Mouse (Mus musculus) stomach, embryonic 15.5 days (tissue): ENCODE measurements around the gene Shroom3. TPM values are rescaled to one million over a fixed set of nuclear protein-coding genes. Genes with fewer than 3 reads are reported as not detected.

Source experiments
- ATAC-seq: fragments of 200-750 bp; cut with Nextera tagmentation; 2 replicates; pipeline ENCODE4 v1.8.0; 2017; ENCODE audit warnings: low read depth, moderate number of reproducible peaks, moderate TSS enrichment; ENCODE audit not compliant: insufficient read depth, low FRiP score
- H3K27ac ChIP-seq: fragments of 300-500 bp; sonication (generic); 2 replicates; pipeline ENCODE4 v1.5.1; 2015; ENCODE audit warnings: mild to moderate bottlenecking, inconsistent platforms
- H3K27me3 ChIP-seq: fragments of 300-500 bp; sonication (generic); replicated peaks from 2 replicates; pipeline ENCODE4 v1.6.1; 2015; ENCODE audit warnings: inconsistent platforms
- H3K36me3 ChIP-seq: fragments of 300-500 bp; sonication (generic); 2 replicates; pipeline ENCODE4 v1.6.1; 2015; ENCODE audit warnings: inconsistent platforms
- H3K4me1 ChIP-seq: fragments of 300-500 bp; sonication (generic); 2 replicates; pipeline ENCODE4 v1.6.1; 2015; ENCODE audit warnings: inconsistent platforms
- H3K4me2 ChIP-seq: fragments of 300-500 bp; sonication (generic); 2 replicates; pipeline ENCODE4 v1.6.1; 2015; ENCODE audit warnings: mild to moderate bottlenecking, inconsistent platforms
- H3K4me3 ChIP-seq: fragments of 300-500 bp; sonication (generic); replicated peaks from 2 replicates; pipeline ENCODE4 v1.5.1; 2015; ENCODE audit warnings: inconsistent platforms
- H3K9ac ChIP-seq: fragments of 300-500 bp; sonication (generic); 2 replicates; pipeline ENCODE4 v1.6.1; 2015; ENCODE audit warnings: inconsistent platforms
- H3K9me3 ChIP-seq: fragments of 300-500 bp; sonication (generic); 2 replicates; pipeline ENCODE4 v1.6.1; 2016; ENCODE audit warnings: inconsistent platforms
- WGBS: fragments of 180-500 bp; shearing (Covaris S2); methylation state at CpG from one replicate; pipeline ENCODE4 v1.1.7; 2015; 5-methylcytosine and 5-hydroxymethylcytosine counted together
- polyA plus RNA-seq: library from polyadenylated mRNA; unstranded; fragments of >200 nt; fragmentation: Nextera tagmentation; extraction: Ambion mirVana; gene quantifications from 2 replicates; pipeline ENCODE4 v1.2.1, GENCODE M21; 2015

Gene Shroom3
- polyA plus RNA-seq, 1 experiment from 2014 or later = 12.3 TPM

DNA sequence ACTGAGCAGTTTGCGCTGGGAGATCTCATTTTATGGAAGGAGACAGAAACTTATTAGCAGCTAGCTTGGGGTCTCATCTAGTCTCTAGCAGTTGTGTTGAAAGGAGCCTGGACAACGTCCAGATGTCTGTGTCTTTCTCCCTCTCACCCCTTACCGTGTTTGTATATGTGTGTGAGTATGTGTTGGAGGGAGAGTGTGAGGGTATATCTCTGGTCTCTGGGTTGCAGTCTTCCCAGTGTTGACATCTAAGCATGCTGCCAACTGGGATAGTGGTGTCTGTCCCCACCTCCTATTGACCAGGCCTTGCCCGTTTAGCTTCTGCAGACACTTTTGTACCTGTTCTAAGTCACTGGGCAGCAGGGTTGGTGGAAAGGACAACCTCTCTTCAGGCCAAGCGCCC is 207.7 kb downstream of the Shroom3 start:
- Histone ChIP-seq H3K9me3 (no peaks in the 10 kb centered on the region), H3K4me2 (no peak overlapping the region), H3K9ac (no peak overlapping the region), H3K4me3 (no peak overlapping the region), H3K4me1 (peaks cover 17% of the 10 kb centered on the region), H3K27ac (no peak overlapping the region), H3K27me3 (no peaks in the 10 kb centered on the region), H3K36me3 (no peaks in the 10 kb centered on the region)
- WGBS = 68% methylated on average over 5 of the region's 5 CpGs
- ATAC-seq = no peak

DNA sequence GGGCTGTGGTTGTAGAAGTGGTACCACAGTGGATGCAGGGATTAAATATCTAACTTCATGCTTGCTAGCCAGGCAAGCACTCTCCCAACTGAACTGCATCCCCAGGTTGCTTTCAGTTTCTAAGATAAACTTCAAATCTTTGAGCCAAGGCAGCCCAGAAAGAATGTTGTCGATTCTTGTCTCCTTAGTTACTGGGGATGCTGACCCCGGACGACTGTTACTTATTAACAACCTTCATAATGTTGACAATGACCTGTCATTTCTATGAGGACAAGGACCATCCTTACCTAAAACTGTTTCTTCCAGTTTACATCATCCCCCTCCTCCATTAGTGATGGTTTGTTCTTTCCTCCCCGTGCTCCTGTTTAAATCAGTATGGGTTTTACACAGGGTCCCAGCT is 210.0 kb downstream of the Shroom3 start:
- no peak overlapping the region for H3K27ac ChIP-seq
- no peak overlapping the region for H3K4me2 ChIP-seq
- H3K4me1 ChIP-seq = peaks cover 12% of the 10 kb centered on the region; the same call in 1 of the 2 replicates
- no peaks in the 10 kb centered on the region for H3K9me3 ChIP-seq
- H3K36me3 ChIP-seq = no peaks in the 10 kb centered on the region
- no peak overlapping the region for H3K4me3 ChIP-seq
- no peaks in the 10 kb centered on the region for H3K27me3 ChIP-seq
- no peak overlapping the region for H3K9ac ChIP-seq
- ATAC-seq = no peak
- WGBS = 19% methylated on average over 4 of the region's 4 CpGs

DNA sequence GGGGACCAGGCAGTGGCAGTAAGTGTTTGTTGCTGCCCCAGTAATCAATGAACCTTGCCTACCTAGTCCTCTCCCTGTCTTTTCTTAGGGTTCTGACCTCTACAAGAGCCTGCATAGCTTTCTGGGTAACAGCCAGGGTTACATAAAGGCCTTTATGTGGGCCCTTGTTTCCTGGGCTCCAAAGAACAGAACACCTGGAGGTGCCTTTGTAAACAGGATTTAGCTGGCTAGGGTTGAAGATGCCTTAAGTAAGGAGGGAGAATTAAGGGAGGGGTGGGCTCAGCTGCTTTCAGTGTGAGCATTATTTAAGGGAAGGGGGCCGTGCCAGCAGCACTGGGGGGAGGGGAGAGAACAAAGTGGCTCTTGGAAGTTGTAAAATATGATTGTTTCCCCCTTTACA is 210.5 kb downstream of the Shroom3 start:
- Histone ChIP-seq H3K4me2 (no peak overlapping the region), H3K27me3 (no peaks in the 10 kb centered on the region), H3K4me1 (peaks cover 8% of the 10 kb centered on the region; the same call in 1 of the 2 replicates), H3K27ac (no peak overlapping the region), H3K9me3 (no peaks in the 10 kb centered on the region), H3K4me3 (no peak overlapping the region), H3K36me3 (no peaks in the 10 kb centered on the region), H3K9ac (no peak overlapping the region)
- 26% methylated on average over 1 of the region's 1 CpGs for WGBS
- no peak for ATAC-seq

DNA sequence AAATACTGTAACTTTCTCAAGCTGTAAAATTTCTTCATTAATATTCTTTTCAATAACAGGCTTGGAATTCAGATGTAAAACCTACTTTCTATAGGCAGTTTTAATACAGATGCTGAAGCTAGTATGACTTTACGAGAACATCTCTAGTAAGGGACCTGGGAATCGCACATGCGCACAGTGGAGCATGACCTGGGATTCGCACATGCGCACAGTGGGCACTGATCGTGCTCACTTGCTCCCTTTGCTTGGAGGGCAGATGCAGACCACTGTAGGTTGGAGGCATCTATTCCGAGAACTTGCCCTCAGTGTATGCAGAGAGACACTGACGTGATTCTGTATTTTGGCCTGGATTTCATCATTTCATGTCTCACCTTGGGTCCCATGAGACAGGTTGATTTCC is 212.6 kb downstream of the Shroom3 start:
- 93% methylated on average over 8 of the region's 8 CpGs for WGBS
- H3K4me3 ChIP-seq = no peak overlapping the region

GRCm38 (mm10) chr5:92896725-92897280 is 213.6 kb downstream of the Shroom3 start:
- Histone ChIP-seq H3K4me1 (peaks cover 8% of the 10 kb centered on the region; the same call in 1 of the 2 replicates), H3K27me3 (no peaks in the 10 kb centered on the region), H3K9ac (no peak overlapping the region), H3K4me3 (peak overlapping the region; percentile 65; the same call in 1 of the 2 replicates), H3K36me3 (no peaks in the 10 kb centered on the region), H3K4me2 (peak overlapping the region; percentile 71; the same call in 1 of the 2 replicates), H3K9me3 (no peaks in the 10 kb centered on the region), H3K27ac (no peak overlapping the region)
- ATAC-seq = no peak
- WGBS = 76% methylated on average over 1 of the region's 1 CpGs

More for the DNA sequence above, 212.6 kb downstream of the Shroom3 start:
- Histone ChIP-seq H3K4me1 (peaks cover 8% of the 10 kb centered on the region; the same call in 1 of the 2 replicates), H3K9ac (no peak overlapping the region), H3K27ac (no peak overlapping the region), H3K9me3 (no peaks in the 10 kb centered on the region), H3K4me2 (no peak overlapping the region), H3K36me3 (no peaks in the 10 kb centered on the region), H3K27me3 (no peaks in the 10 kb centered on the region)
- ATAC-seq = no peak

DNA sequence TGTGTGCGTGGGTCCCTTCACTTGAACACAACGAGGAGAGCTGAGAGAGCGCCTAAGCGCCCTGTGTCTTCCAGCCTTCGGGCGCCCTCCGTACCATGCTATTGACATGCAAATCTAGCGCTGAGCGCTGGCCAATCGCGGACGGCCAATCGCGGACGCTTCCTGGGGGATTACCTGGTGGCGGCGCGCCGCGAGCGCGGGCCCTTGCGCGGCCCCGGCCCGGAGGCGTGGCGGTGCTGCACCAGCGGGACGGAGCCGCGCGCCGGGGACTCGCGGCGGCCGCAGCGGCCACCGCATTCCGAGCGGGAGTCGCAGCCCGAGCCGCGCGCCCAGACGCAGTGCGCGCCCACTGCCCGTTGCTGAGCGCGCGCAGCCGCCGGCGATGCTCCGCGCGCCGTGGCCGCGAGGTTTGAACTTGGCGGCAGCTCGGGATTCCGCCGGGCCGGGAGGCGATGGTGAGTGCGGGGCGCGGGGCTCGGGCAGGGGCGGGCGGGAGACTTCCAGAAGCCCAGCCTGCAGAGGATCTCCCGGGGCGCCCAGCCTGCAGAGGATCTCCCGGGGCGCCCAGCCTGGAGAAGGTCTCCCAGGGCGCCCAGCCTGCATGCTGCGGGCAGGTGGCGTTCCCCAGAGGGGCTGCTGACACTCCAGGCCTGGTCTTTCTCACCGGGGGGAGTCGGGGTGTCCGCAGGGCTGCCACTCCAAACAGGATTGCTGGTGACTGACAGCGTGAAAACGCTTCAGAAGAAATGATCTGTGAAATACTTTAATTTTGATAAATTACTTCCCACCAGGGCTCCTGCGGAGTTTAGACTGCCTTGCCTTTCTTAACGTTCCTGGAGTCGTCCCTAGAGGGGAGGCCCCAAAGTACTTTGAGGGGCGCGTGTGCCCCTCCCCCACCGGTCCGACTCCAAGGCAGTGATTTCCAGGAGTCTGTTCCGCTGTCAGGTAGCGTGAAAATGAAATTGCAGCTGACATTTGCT is 214.8 kb downstream of the Shroom3 start:
- no peaks in the 10 kb centered on the region for H3K36me3 ChIP-seq
- peak overlapping the region; percentile 65 for H3K4me3 ChIP-seq
- peak overlapping the region; percentile 71 for H3K4me2 ChIP-seq
- no peaks in the 10 kb centered on the region for H3K9me3 ChIP-seq
- H3K9ac ChIP-seq = peak overlapping the region; percentile 70
- H3K4me1 ChIP-seq = peaks cover 8% of the 10 kb centered on the region; the same call in 1 of the 2 replicates
- H3K27ac ChIP-seq = peak overlapping the region; percentile 89
- no peaks in the 10 kb centered on the region for H3K27me3 ChIP-seq
- peak; percentile 96 for ATAC-seq
- WGBS = under 1% methylated on average over 96 of the region's 96 CpGs

GRCm38 (mm10) chr5:92900470-92900869 is 217.2 kb downstream of the Shroom3 start:
- Histone ChIP-seq H3K4me1 (peaks cover 8% of the 10 kb centered on the region), H3K9ac (no peak overlapping the region), H3K27ac (peak overlapping the region; percentile 37; the same call in 1 of the 2 replicates), H3K9me3 (no peaks in the 10 kb centered on the region), H3K27me3 (no peaks in the 10 kb centered on the region), H3K4me3 (no peak overlapping the region), H3K36me3 (no peaks in the 10 kb centered on the region), H3K4me2 (peak overlapping the region; percentile 13; the same call in 1 of the 2 replicates)
- no peak for ATAC-seq
- WGBS = 55% methylated on average over 5 of the region's 5 CpGs

DNA sequence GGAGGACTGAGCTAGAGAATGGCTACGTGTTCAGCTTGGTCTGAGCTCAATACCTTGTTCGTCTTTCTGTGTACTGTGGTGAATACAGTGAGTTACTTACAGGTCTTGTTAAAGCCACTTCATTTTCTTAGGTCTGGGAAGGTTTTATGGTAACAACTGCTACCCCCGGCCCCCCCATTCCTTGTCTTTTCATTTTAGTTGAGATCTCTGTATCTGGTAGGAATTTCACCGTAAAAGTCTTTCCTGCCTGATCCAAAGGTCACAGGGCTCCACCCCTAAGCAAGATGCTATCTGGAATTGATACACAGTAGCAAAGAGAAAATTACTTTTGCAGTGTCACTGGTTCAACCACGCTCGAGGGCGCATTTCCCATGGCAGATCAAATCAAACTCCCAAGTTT is 218.6 kb downstream of the Shroom3 start:
- no peaks in the 10 kb centered on the region for H3K27me3 ChIP-seq
- 57% methylated on average over 7 of the region's 7 CpGs for WGBS
- no peak for ATAC-seq
- no peaks in the 10 kb centered on the region for H3K36me3 ChIP-seq
- H3K27ac ChIP-seq = no peak overlapping the region
- H3K9me3 ChIP-seq = no peaks in the 10 kb centered on the region
- H3K4me1 ChIP-seq = peaks cover 13% of the 10 kb centered on the region
- H3K4me2 ChIP-seq = no peak overlapping the region
- no peak overlapping the region for H3K9ac ChIP-seq
- no peak overlapping the region for H3K4me3 ChIP-seq

GRCm38 (mm10) chr5:92905146-92905545 is 221.9 kb downstream of the Shroom3 start:
- no peak for ATAC-seq
- WGBS = 61% methylated on average over 9 of the region's 9 CpGs
- Histone ChIP-seq H3K9me3 (no peaks in the 10 kb centered on the region), H3K36me3 (0 out of 2 replicates have a peak, but pooled peaks cover 6% of the 10 kb centered on the region), H3K9ac (no peak overlapping the region), H3K27ac (no peak overlapping the region), H3K4me1 (peaks cover 13% of the 10 kb centered on the region), H3K4me3 (no peak overlapping the region), H3K27me3 (no peaks in the 10 kb centered on the region), H3K4me2 (no peak overlapping the region)

GRCm38 (mm10) chr5:92905594-92906008 is 222.4 kb downstream of the Shroom3 start:
- Histone ChIP-seq H3K27ac (no peak overlapping the region), H3K4me3 (no peak overlapping the region), H3K4me1 (peaks cover 10% of the 10 kb centered on the region), H3K36me3 (0 out of 2 replicates have a peak, but pooled peaks cover 6% of the 10 kb centered on the region), H3K27me3 (no peaks in the 10 kb centered on the region), H3K4me2 (no peak overlapping the region), H3K9ac (no peak overlapping the region), H3K9me3 (no peaks in the 10 kb centered on the region)
- peak; percentile 74 for ATAC-seq
- WGBS = 21% methylated on average over 8 of the region's 8 CpGs

DNA sequence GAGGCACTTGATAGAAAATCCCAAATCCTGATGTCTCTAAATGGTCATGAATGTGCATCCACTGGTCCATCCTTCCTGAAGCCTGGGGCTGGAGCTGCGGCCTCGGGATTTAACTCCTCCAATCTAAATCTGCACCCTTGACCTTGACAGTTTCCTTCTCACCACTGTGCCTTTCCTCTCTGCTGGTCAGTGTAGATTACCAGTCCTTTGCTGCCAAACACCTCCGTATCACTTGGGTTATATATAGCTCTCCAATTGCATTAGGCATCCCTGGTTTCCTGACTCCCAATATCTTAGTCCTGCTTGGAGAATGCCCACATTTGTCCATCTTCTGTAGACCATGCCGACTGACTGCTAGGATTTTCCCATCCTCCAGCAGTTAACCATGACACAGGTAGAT is 225.0 kb downstream of the Shroom3 start:
- H3K27me3 ChIP-seq = no peaks in the 10 kb centered on the region
- 0 out of 2 replicates have a peak, but pooled peaks cover 6% of the 10 kb centered on the region for H3K36me3 ChIP-seq
- peaks cover 9% of the 10 kb centered on the region for H3K4me1 ChIP-seq
- no peak overlapping the region for H3K27ac ChIP-seq
- H3K9ac ChIP-seq = no peak overlapping the region
- H3K4me3 ChIP-seq = no peak overlapping the region
- no peak overlapping the region for H3K4me2 ChIP-seq
- H3K9me3 ChIP-seq = no peaks in the 10 kb centered on the region
- WGBS = 78% methylated on average over 4 of the region's 4 CpGs
- no peak for ATAC-seq

DNA sequence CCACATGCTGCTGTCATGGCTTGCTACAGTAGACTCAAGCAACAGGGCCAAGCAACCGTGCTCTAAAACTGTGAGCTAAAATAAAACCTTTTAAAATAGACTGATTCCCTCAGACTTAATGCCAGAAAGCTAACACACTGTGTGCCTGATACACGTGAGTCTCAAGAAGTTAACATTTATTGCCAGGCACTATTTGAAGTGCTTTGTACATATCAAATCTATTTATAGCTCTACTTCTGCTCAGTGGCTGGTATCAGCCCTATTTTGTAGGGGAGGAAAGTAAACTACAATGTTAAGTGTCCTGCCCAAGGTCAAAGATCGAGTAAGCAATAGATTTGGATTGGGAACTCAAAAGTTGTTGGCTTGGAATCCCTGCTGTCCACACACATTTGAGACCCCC is 227.6 kb downstream of the Shroom3 start:
- H3K9ac ChIP-seq = no peak overlapping the region
- H3K9me3 ChIP-seq = no peaks in the 10 kb centered on the region
- H3K27ac ChIP-seq = 0 out of 2 replicates have a peak overlapping the region, but pooled peaks have one; percentile 12
- ATAC-seq = no peak
- no peak overlapping the region for H3K4me2 ChIP-seq
- peaks cover 1% of the 10 kb centered on the region for H3K4me1 ChIP-seq
- H3K36me3 ChIP-seq = 0 out of 2 replicates have a peak, but pooled peaks cover 6% of the 10 kb centered on the region
- no peaks in the 10 kb centered on the region for H3K27me3 ChIP-seq
- H3K4me3 ChIP-seq = no peak overlapping the region
- WGBS = 61% methylated on average over 3 of the region's 3 CpGs
